Mouse (Mus musculus): ENCODE results near the gene Sbk3.

DNA sequence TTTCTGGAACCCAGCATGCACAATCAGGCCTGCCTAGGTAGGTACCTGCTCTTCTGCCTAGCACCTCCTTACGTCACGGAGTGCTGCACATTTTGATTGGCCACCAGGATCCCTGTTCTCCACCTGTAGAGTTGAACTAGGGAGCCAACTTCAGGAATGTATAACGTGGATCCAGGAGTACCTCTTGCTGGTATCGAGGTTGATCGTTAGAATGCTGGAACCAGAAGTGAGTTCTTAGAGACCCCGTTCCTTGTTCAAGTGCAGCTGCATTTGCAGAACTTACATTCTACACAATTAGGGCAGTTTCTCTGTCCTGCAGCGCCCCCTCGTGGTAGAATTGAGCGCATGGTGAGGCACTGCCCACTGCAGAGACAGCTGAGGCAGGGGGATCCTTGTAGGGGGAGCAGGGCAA, 30.9 kb downstream of the Sbk3 start:
- no peak for TF ChIP-seq MAFK (IDR thresholded peaks at IDR 0.05; ENCODE audit: insufficient read depth, low read depth, low read length)
- no peak for TF ChIP-seq HCFC1 (IDR thresholded peaks at IDR 0.05; ENCODE audit: borderline replicate concordance, insufficient read depth, low read length)
- peak; percentile 75; the same call in 1 of the 2 replicates for TF ChIP-seq ZC3H11A (IDR thresholded peaks at IDR 0.05; ENCODE audit: borderline replicate concordance, low read depth, low read length)

Measured in ES-E14 (cell line).